Mouse (Mus musculus): ENCODE measurements around the gene Pdzk1. TPM values are rescaled to one million over a fixed set of nuclear protein-coding genes. Genes with fewer than 3 reads are reported as not detected.

Gene Pdzk1
- polyA plus RNA-seq, 1 experiment from 2014 or later = not detected

GRCm38 (mm10) chr3:96883690-96884089 is 54.6 kb downstream of the Pdzk1 start:
- 88% methylated on average over 7 of the region's 7 CpGs for WGBS
- H3K36me3 ChIP-seq = peaks cover 60% of the 10 kb centered on the region
- no peaks in the 10 kb centered on the region for H3K4me1 ChIP-seq
- no peak overlapping the region for H3K4me3 ChIP-seq (replicated peaks)
- no peak overlapping the region for H3K27ac ChIP-seq (replicated peaks)
- no peaks in the 10 kb centered on the region for H3K27me3 ChIP-seq
- H3K9ac ChIP-seq = no peak overlapping the region
- no peak overlapping the region for H3K4me2 ChIP-seq (replicated peaks)
- no peaks in the 10 kb centered on the region for H3K9me3 ChIP-seq (replicated peaks)
- no peak for ATAC-seq (ENCODE audit: insufficient number of reproducible peaks, low FRiP score, low TSS enrichment, low read depth)

- Histone ChIP-seq H3K4me2 (replicated peaks) (no peak overlapping the region), H3K4me1 (peaks cover 6% of the 10 kb centered on the region), H3K4me3 (replicated peaks) (no peak overlapping the region), H3K27ac (replicated peaks) (no peak overlapping the region), H3K9ac (no peak overlapping the region), H3K27me3 (peaks cover 9% of the 10 kb centered on the region; the same call in 1 of the 2 replicates), H3K36me3 (peaks cover 2% of the 10 kb centered on the region; the same call in 1 of the 2 replicates), H3K9me3 (replicated peaks) (no peaks in the 10 kb centered on the region)
- no peak for ATAC-seq (ENCODE audit: insufficient number of reproducible peaks, low FRiP score, low TSS enrichment, low read depth)
- 87% methylated on average over 4 of the region's 4 CpGs for WGBS
Measured at GRCm38 (mm10) chr3:96902336-96902999, 73.4 kb downstream of the Pdzk1 start.

- WGBS = 12% methylated on average over 14 of the region's 14 CpGs
- H3K27me3 ChIP-seq = peaks cover 9% of the 10 kb centered on the region; the same call in 1 of the 2 replicates
- peak within 1 kb of the TSS; percentile 62 for H3K4me3 ChIP-seq (replicated peaks)
- no peak within 1 kb of the TSS for H3K27ac ChIP-seq (replicated peaks)
- ATAC-seq (ENCODE audit: insufficient number of reproducible peaks, low FRiP score, low TSS enrichment, low read depth) = no peak
- no peaks in the 10 kb centered on the region for H3K9me3 ChIP-seq (replicated peaks)
- H3K36me3 ChIP-seq = no peaks in the 10 kb centered on the region
- H3K4me2 ChIP-seq (replicated peaks) = peak within 1 kb of the TSS; percentile 57
- H3K4me1 ChIP-seq = peaks cover 6% of the 10 kb centered on the region
- peak within 1 kb of the TSS; percentile 56 for H3K9ac ChIP-seq
Measured at GRCm38 (mm10) chr3:96904393-96904792, 75.3 kb downstream of the Pdzk1 start, which contains the start of gene Gja5. Gene Gja5 (plus strand): TSS chr3:96904693.

- H3K27ac ChIP-seq (replicated peaks) = no peak within 1 kb of the TSS
- ATAC-seq (ENCODE audit: insufficient number of reproducible peaks, low FRiP score, low TSS enrichment, low read depth) = peak; percentile 92
Measured at GRCm38 (mm10) chr3:96904851-96905541, 75.9 kb downstream of the Pdzk1 start, which contains the start of gene Gpr89. Gene Gpr89 (minus strand): TSS chr3:96905346.

GRCm38 (mm10) chr3:96905592-96905991 is 76.5 kb downstream of the Pdzk1 start:
- 42% methylated on average over 9 of the region's 9 CpGs for WGBS
- ATAC-seq (ENCODE audit: insufficient number of reproducible peaks, low FRiP score, low TSS enrichment, low read depth) = no peak

More at GRCm38 (mm10) chr3:96904851-96905541, 75.9 kb downstream of the Pdzk1 start, which contains the start of gene Gpr89:
- peaks cover 6% of the 10 kb centered on the region for H3K4me1 ChIP-seq
- H3K9ac ChIP-seq = peak within 1 kb of the TSS; percentile 56
- H3K36me3 ChIP-seq = no peaks in the 10 kb centered on the region
- H3K4me2 ChIP-seq (replicated peaks) = peak within 1 kb of the TSS; percentile 57
- H3K27me3 ChIP-seq = peaks cover 10% of the 10 kb centered on the region; the same call in 1 of the 2 replicates
- under 1% methylated on average over 40 of the region's 40 CpGs for WGBS
- no peaks in the 10 kb centered on the region for H3K9me3 ChIP-seq (replicated peaks)
- peak within 1 kb of the TSS; percentile 62 for H3K4me3 ChIP-seq (replicated peaks)

More at GRCm38 (mm10) chr3:96905592-96905991, 76.5 kb downstream of the Pdzk1 start:
- peaks cover 6% of the 10 kb centered on the region for H3K4me1 ChIP-seq
- peak overlapping the region; percentile 57 for H3K4me2 ChIP-seq (replicated peaks)
- no peaks in the 10 kb centered on the region for H3K9me3 ChIP-seq (replicated peaks)
- H3K4me3 ChIP-seq (replicated peaks) = peak overlapping the region; percentile 62
- H3K27me3 ChIP-seq = peaks cover 12% of the 10 kb centered on the region; the same call in 1 of the 2 replicates
- peak overlapping the region; percentile 56 for H3K9ac ChIP-seq
- H3K36me3 ChIP-seq = no peaks in the 10 kb centered on the region
- no peak overlapping the region for H3K27ac ChIP-seq (replicated peaks)

Other genes starting within 250 kb of the Pdzk1 start
- gene Polr3gl, start 235.1 kb upstream of the Pdzk1 start, polyA plus RNA-seq (2015; fragmentation: Nextera tagmentation; extraction: Ambion mirVana) = 43.6 and 48.5 TPM in 2 replicates
- gene Ankrd34a, start 232.6 kb upstream of the Pdzk1 start, polyA plus RNA-seq (2015; fragmentation: Nextera tagmentation; extraction: Ambion mirVana) = 2.2 and 3.0 TPM in 2 replicates
- 8.7 and 10.1 TPM in 2 replicates for gene Lix1l, start 228.1 kb upstream of the Pdzk1 start, polyA plus RNA-seq (2015; fragmentation: Nextera tagmentation; extraction: Ambion mirVana)
- 119 and 121 TPM in 2 replicates for gene Rbm8a, start 199.4 kb upstream of the Pdzk1 start, polyA plus RNA-seq (2015; fragmentation: Nextera tagmentation; extraction: Ambion mirVana)
- gene Pex11b, start 193.9 kb upstream of the Pdzk1 start, polyA plus RNA-seq (2015; fragmentation: Nextera tagmentation; extraction: Ambion mirVana) = 54.7 and 58.7 TPM in 2 replicates
- gene Gm42957, start 193.8 kb upstream of the Pdzk1 start, polyA plus RNA-seq (2015; fragmentation: Nextera tagmentation; extraction: Ambion mirVana) = 0.43 and 0.45 TPM in 2 replicates
- 6.3 and 6.9 TPM in 2 replicates for gene Itga10, start 183.7 kb upstream of the Pdzk1 start, polyA plus RNA-seq (2015; fragmentation: Nextera tagmentation; extraction: Ambion mirVana)
- gene Ankrd35, start 159.2 kb upstream of the Pdzk1 start, polyA plus RNA-seq (2015; fragmentation: Nextera tagmentation; extraction: Ambion mirVana) = 10.2 TPM in 2 replicates
- gene Pias3, start 132.9 kb upstream of the Pdzk1 start, polyA plus RNA-seq (2015; fragmentation: Nextera tagmentation; extraction: Ambion mirVana) = 65.4 and 74.1 TPM in 2 replicates
- gene Nudt17, start 120.7 kb upstream of the Pdzk1 start, polyA plus RNA-seq (2015; fragmentation: Nextera tagmentation; extraction: Ambion mirVana) = 15.3 and 16.3 TPM in 2 replicates
- gene Polr3c, start 101.7 kb upstream of the Pdzk1 start, polyA plus RNA-seq (2015; fragmentation: Nextera tagmentation; extraction: Ambion mirVana) = 32.3 and 32.8 TPM in 2 replicates
- gene Rnf115, start 101.6 kb upstream of the Pdzk1 start, polyA plus RNA-seq (2015; fragmentation: Nextera tagmentation; extraction: Ambion mirVana) = 39.8 and 42.0 TPM in 2 replicates
- 0.07 and 0.13 TPM in 2 replicates for gene Cd160, start 67 bp downstream of the Pdzk1 start, polyA plus RNA-seq (2015; fragmentation: Nextera tagmentation; extraction: Ambion mirVana)
- 20.2 and 23.9 TPM in 2 replicates for gene Gja5, start 75.4 kb downstream of the Pdzk1 start, polyA plus RNA-seq (2015; fragmentation: Nextera tagmentation; extraction: Ambion mirVana)
- gene Gpr89, start 76.1 kb downstream of the Pdzk1 start, polyA plus RNA-seq (2015; fragmentation: Nextera tagmentation; extraction: Ambion mirVana) = 37.8 and 41.5 TPM in 2 replicates
- 0.03 and 0.07 TPM in 2 replicates for gene Gja8, start 96.7 kb downstream of the Pdzk1 start, polyA plus RNA-seq (2015; fragmentation: Nextera tagmentation; extraction: Ambion mirVana)

All from embryonic facial prominence, embryonic 15.5 days (tissue).